Comparison of ENCODE assay signal across 9 mouse cellular contexts in the genomic region with DNA sequence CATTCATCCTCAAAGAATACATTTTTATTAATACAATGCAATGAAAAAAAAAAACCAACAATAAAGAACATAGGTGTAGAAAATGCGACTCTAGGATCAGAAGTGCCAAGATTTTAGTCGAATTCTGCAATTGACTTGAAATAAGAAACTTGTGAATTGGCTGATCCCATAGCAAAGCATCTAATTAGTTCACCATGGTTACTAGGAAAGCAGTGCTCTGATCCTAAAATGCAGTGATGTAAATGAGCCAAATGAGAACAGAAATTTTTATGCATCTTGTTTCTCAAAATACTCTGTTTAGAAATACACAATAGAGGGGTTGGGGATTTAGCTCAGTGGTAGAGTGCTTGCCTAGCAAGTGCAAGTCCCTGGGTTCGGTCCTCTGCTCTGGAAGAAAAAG. TPM values are rescaled to one million over a fixed set of nuclear protein-coding genes. Genes with fewer than 3 reads are reported as not detected.
DNase-seq lines count a peak whose midpoint lies in the region; ATAC-seq lines count a peak whose summit lies in the region.
"Had no signal": no experiment of that assay in that cellular context is flagged by ENCODE, and none has a peak within 500 bp of the region (broad histone marks: within the 10 kb centered on the region; RNA-seq: fewer than 3 reads in every experiment).

No protein-coding gene starts in this region.

- 87% methylated on average over 3 of the region's 3 CpGs for WGBS in heart, embryonic 14.5 days
- WGBS in midbrain, embryonic 12.5 days, result 80% methylated on average over 3 of the region's 3 CpGs
- 80% methylated on average over 3 of the region's 3 CpGs for WGBS in midbrain, embryonic 11.5 days
- 90% methylated on average over 3 of the region's 3 CpGs for WGBS in limb, embryonic 10.5 days
- 81% methylated on average over 3 of the region's 3 CpGs for WGBS in neural tube, embryonic 15.5 days

- H3K27me3 ChIP-seq in heart, embryonic 14.5 days (ENCODE audit: control insufficient read depth, insufficient read depth, low read length), result no peaks in the 10 kb centered on the region
- H3K27me3 ChIP-seq in midbrain, embryonic 12.5 days, result peaks cover 9% of the 10 kb centered on the region; the same call in 1 of the 2 replicates
- no peaks in the 10 kb centered on the region for H3K27me3 ChIP-seq in midbrain, embryonic 11.5 days (ENCODE audit: control insufficient read depth, insufficient read depth, low read length)
- H3K27me3 ChIP-seq in limb, embryonic 10.5 days (ENCODE audit: low read depth, poor library complexity, severe bottlenecking), result no peaks in the 10 kb centered on the region
- no peaks in the 10 kb centered on the region for H3K27me3 ChIP-seq in neural tube, embryonic 15.5 days (replicated peaks)
- H3K27me3 ChIP-seq: stomach, embryonic 15.5 days had no signal

- H3K4me2 ChIP-seq in heart, embryonic 14.5 days (ENCODE audit: low read length), result peak overlapping the region; percentile 67
- H3K4me2 ChIP-seq in midbrain, embryonic 12.5 days (replicated peaks), result peak overlapping the region; percentile 75; the same call in 1 of the 2 replicates
- no peak overlapping the region for H3K4me2 ChIP-seq in midbrain, embryonic 11.5 days
- H3K4me2 ChIP-seq in neural tube, embryonic 15.5 days, result peak overlapping the region; percentile 70

- peaks cover 0 to 16% of the 10 kb centered on the region in 2 experiments; a peak in 2 of 4 replicates for H3K4me1 ChIP-seq in heart, embryonic 14.5 days (ENCODE audit: control insufficient read depth in 2 of 2, insufficient read depth in 2 of 2, low read length in 2 of 2)
- H3K4me1 ChIP-seq in midbrain, embryonic 12.5 days, result peaks cover 16% of the 10 kb centered on the region
- peaks cover 8% of the 10 kb centered on the region for H3K4me1 ChIP-seq in midbrain, embryonic 11.5 days (ENCODE audit: control insufficient read depth, insufficient read depth, low read length)
- H3K4me1 ChIP-seq in limb, embryonic 10.5 days, result peaks cover 14% of the 10 kb centered on the region
- H3K4me1 ChIP-seq in neural tube, embryonic 15.5 days, result peaks cover 21% of the 10 kb centered on the region

- no peak for ATAC-seq in heart, embryonic 14.5 days (ENCODE audit: insufficient number of reproducible peaks, insufficient read depth, low FRiP score, low read depth)
- no peak for ATAC-seq in midbrain, embryonic 12.5 days (ENCODE audit: low FRiP score, low read depth)
- no peak for ATAC-seq in midbrain, embryonic 11.5 days (ENCODE audit: low FRiP score)
- no peak for ATAC-seq in neural tube, embryonic 15.5 days (ENCODE audit: low FRiP score)

- no peaks in the 10 kb centered on the region for H3K9me3 ChIP-seq in heart, embryonic 14.5 days (ENCODE audit: control insufficient read depth, low read length)
- H3K9me3 ChIP-seq in midbrain, embryonic 12.5 days, result no peaks in the 10 kb centered on the region
- H3K9me3 ChIP-seq in midbrain, embryonic 11.5 days (ENCODE audit: control insufficient read depth, low read length), result no peaks in the 10 kb centered on the region
- no peaks in the 10 kb centered on the region for H3K9me3 ChIP-seq in limb, embryonic 10.5 days (replicated peaks)
- H3K9me3 ChIP-seq in neural tube, embryonic 15.5 days (replicated peaks), result no peaks in the 10 kb centered on the region
- H3K9me3 ChIP-seq: stomach, embryonic 15.5 days had no signal

- peak overlapping the region in 1 of 2 experiments; percentile 92; a peak in 2 of 4 replicates for H3K27ac ChIP-seq in heart, embryonic 14.5 days (replicated peaks in 1 of 2; ENCODE audit: control insufficient read depth in 1 of 2, insufficient read depth in 1 of 2, low read depth in 2 of 2, low read length in 2 of 2)
- no peak overlapping the region for H3K27ac ChIP-seq in midbrain, embryonic 12.5 days (replicated peaks)
- H3K27ac ChIP-seq in midbrain, embryonic 11.5 days (ENCODE audit: low read depth, low read length), result no peak overlapping the region
- no peak overlapping the region for H3K27ac ChIP-seq in limb, embryonic 10.5 days
- no peak overlapping the region for H3K27ac ChIP-seq in neural tube, embryonic 15.5 days (replicated peaks)

- no peak overlapping the region for H3K4me3 ChIP-seq in heart, embryonic 14.5 days (ENCODE audit: control insufficient read depth in 1 of 2, insufficient read depth in 1 of 2, low read depth in 1 of 2, low read length in 2 of 2)
- H3K4me3 ChIP-seq in midbrain, embryonic 12.5 days, result no peak overlapping the region
- H3K4me3 ChIP-seq in midbrain, embryonic 11.5 days (ENCODE audit: low read depth, low read length), result no peak overlapping the region
- H3K4me3 ChIP-seq in limb, embryonic 10.5 days, result 0 out of 2 replicates have a peak overlapping the region, but pooled peaks have one; percentile 73
- no peak overlapping the region; the same call in 1 of the 2 replicates for H3K4me3 ChIP-seq in neural tube, embryonic 15.5 days (replicated peaks)

- peaks cover 12% of the 10 kb centered on the region; the same call in 1 of the 2 replicates for H3K36me3 ChIP-seq in heart, embryonic 14.5 days (ENCODE audit: control insufficient read depth, insufficient read depth, low read length)
- H3K36me3 ChIP-seq in midbrain, embryonic 12.5 days, result no peaks in the 10 kb centered on the region
- H3K36me3 ChIP-seq in midbrain, embryonic 11.5 days (ENCODE audit: control insufficient read depth, insufficient read depth, low read length), result no peaks in the 10 kb centered on the region
- H3K36me3 ChIP-seq in limb, embryonic 10.5 days, result peaks cover 21% of the 10 kb centered on the region
- H3K36me3 ChIP-seq in neural tube, embryonic 15.5 days, result no peaks in the 10 kb centered on the region
- H3K36me3 ChIP-seq: stomach, embryonic 15.5 days had no signal

- H3K9ac ChIP-seq in heart, embryonic 14.5 days (ENCODE audit: low read length), result no peak overlapping the region
- H3K9ac ChIP-seq in midbrain, embryonic 12.5 days (replicated peaks), result no peak overlapping the region
- no peak overlapping the region for H3K9ac ChIP-seq in midbrain, embryonic 11.5 days (ENCODE audit: low read length)
- no peak overlapping the region for H3K9ac ChIP-seq in neural tube, embryonic 15.5 days (replicated peaks)

- DNase-seq in heart, adult 18-20 months, result no peak
- no peak for DNase-seq in midbrain, embryonic 11.5 days (ENCODE audit: low spot score, missing footprints)
- no peak for DNase-seq in limb, embryonic 10.5 days (ENCODE audit: low spot score)
- no peak for DNase-seq in c-Kit-positive CD71-positive TER-119-positive erythroid progenitor cells, embryonic 14.5 days (ENCODE audit: low spot score)
- no peak for DNase-seq in kidney, adult 9 months

RNA-seq across cellular contexts. Expression of a gene that starts 1.2 kb away (rescaled TPM):
- 113 and 120 TPM in 2 replicates for polyA plus RNA-seq in heart, embryonic 14.5 days (2014; fragmentation: Nextera tagmentation; extraction: Ambion mirVana)
- total RNA-seq in heart, adult 18-20 months (2021), result 100 to 1,000 TPM; 110 to 111 TPM
- polyA plus RNA-seq in midbrain, embryonic 12.5 days (2016; fragmentation: Nextera tagmentation; extraction: Ambion mirVana), result 117 and 119 TPM in 2 replicates
- polyA plus RNA-seq in midbrain, embryonic 11.5 days (2014; fragmentation: Nextera tagmentation; extraction: Ambion mirVana), result 122 and 132 TPM in 2 replicates
- polyA plus RNA-seq in limb, embryonic 10.5 days (2016; fragmentation: Nextera tagmentation; extraction: Ambion mirVana), result 140 and 161 TPM in 2 replicates
- polyA plus RNA-seq in neural tube, embryonic 15.5 days (2015; fragmentation: Nextera tagmentation; extraction: Ambion mirVana), result 90.5 and 92.8 TPM in 2 replicates

RNA-seq across cellular contexts. Expression of a gene that starts 57.6 kb away (rescaled TPM):
- 23.9 and 28.9 TPM in 2 replicates for polyA plus RNA-seq in heart, embryonic 14.5 days (2014; fragmentation: Nextera tagmentation; extraction: Ambion mirVana)
- 10 to 100 TPM; 14.7 to 15.0 TPM for total RNA-seq in heart, adult 18-20 months (2021)
- 38.9 and 39.3 TPM in 2 replicates for polyA plus RNA-seq in midbrain, embryonic 12.5 days (2016; fragmentation: Nextera tagmentation; extraction: Ambion mirVana)
- 24.9 and 28.1 TPM in 2 replicates for polyA plus RNA-seq in midbrain, embryonic 11.5 days (2014; fragmentation: Nextera tagmentation; extraction: Ambion mirVana)
- 33.9 and 41.7 TPM in 2 replicates for polyA plus RNA-seq in limb, embryonic 10.5 days (2016; fragmentation: Nextera tagmentation; extraction: Ambion mirVana)
- polyA plus RNA-seq in neural tube, embryonic 15.5 days (2015; fragmentation: Nextera tagmentation; extraction: Ambion mirVana), result 31.3 and 32.0 TPM in 2 replicates
